Comparison of ENCODE assay signal across 8 mouse cellular contexts in genomic region chr9:78447606-78447972, GRCm38 (mm10). TPM values are rescaled to one million over a fixed set of nuclear protein-coding genes. Genes with fewer than 3 reads are reported as not detected.
DNase-seq lines count a peak whose midpoint lies in the region; ATAC-seq lines count a peak whose summit lies in the region.

No protein-coding gene starts in this region.

- peak; percentile 7; the same call in 1 of the 2 replicates for ATAC-seq in lung, embryonic 16.5 days (ENCODE audit: low read depth)
- peak; percentile 50 for ATAC-seq in forebrain, embryonic 11.5 days (replicated peaks; ENCODE audit: low FRiP score)
- no peak for ATAC-seq in liver, embryonic 11.5 days (replicated peaks; ENCODE audit: low FRiP score)
- ATAC-seq in stomach, embryonic 14.5 days (ENCODE audit: insufficient number of reproducible peaks, insufficient read depth, low FRiP score, low read depth), result peak; percentile 29; the same call in 1 of the 2 replicates

- WGBS in lung, embryonic 16.5 days, result 27% methylated on average over 9 of the region's 9 CpGs
- WGBS in forebrain, embryonic 11.5 days, result 29% methylated on average over 9 of the region's 9 CpGs
- 30% methylated on average over 9 of the region's 9 CpGs for WGBS in liver, embryonic 11.5 days
- 29% methylated on average over 9 of the region's 9 CpGs for WGBS in stomach, embryonic 14.5 days

- H3K4me3 ChIP-seq in lung, embryonic 16.5 days (ENCODE audit: low read length), result peak overlapping the region; percentile 81
- H3K4me3 ChIP-seq in forebrain, embryonic 11.5 days (ENCODE audit: low read depth, low read length), result peak overlapping the region; percentile 97
- H3K4me3 ChIP-seq in liver, embryonic 11.5 days (ENCODE audit: low read depth, low read length), result peak overlapping the region; percentile 99
- H3K4me3 ChIP-seq in stomach, embryonic 14.5 days (ENCODE audit: low read depth, low read length), result peak overlapping the region; percentile 89

- H3K36me3 ChIP-seq in lung, embryonic 16.5 days (ENCODE audit: control insufficient read depth, insufficient read depth, low read length), result peaks cover 4% of the 10 kb centered on the region; the same call in 1 of the 2 replicates
- peaks cover 4% of the 10 kb centered on the region; the same call in 1 of the 2 replicates for H3K36me3 ChIP-seq in forebrain, embryonic 11.5 days (ENCODE audit: control insufficient read depth, insufficient read depth, low read length)
- peaks cover 2% of the 10 kb centered on the region; the same call in 1 of the 2 replicates for H3K36me3 ChIP-seq in liver, embryonic 11.5 days (ENCODE audit: control insufficient read depth, insufficient read depth, low read length)
- H3K36me3 ChIP-seq in stomach, embryonic 14.5 days (ENCODE audit: control insufficient read depth, insufficient read depth, low read length), result peaks cover 7% of the 10 kb centered on the region

- H3K4me1 ChIP-seq in lung, embryonic 16.5 days (replicated peaks; ENCODE audit: control insufficient read depth, insufficient read depth, low read length), result peaks cover 15% of the 10 kb centered on the region
- peaks cover 5% of the 10 kb centered on the region for H3K4me1 ChIP-seq in forebrain, embryonic 11.5 days (replicated peaks; ENCODE audit: control insufficient read depth, insufficient read depth, low read length)
- H3K4me1 ChIP-seq in liver, embryonic 11.5 days (replicated peaks; ENCODE audit: control insufficient read depth, insufficient read depth, low read length), result peaks cover 16% of the 10 kb centered on the region
- H3K4me1 ChIP-seq in stomach, embryonic 14.5 days (ENCODE audit: control insufficient read depth, insufficient read depth, low read length), result peaks cover 6% of the 10 kb centered on the region

- peak overlapping the region; percentile 87 for H3K9ac ChIP-seq in lung, embryonic 16.5 days (ENCODE audit: low read length)
- peak overlapping the region; percentile 95 for H3K9ac ChIP-seq in forebrain, embryonic 11.5 days (ENCODE audit: low read length)
- H3K9ac ChIP-seq in liver, embryonic 11.5 days (ENCODE audit: low read depth, low read length), result peak overlapping the region; percentile 97
- peak overlapping the region; percentile 75 for H3K9ac ChIP-seq in stomach, embryonic 14.5 days (replicated peaks; ENCODE audit: low read depth, low read length)

- peak overlapping the region; percentile 61 for H3K4me2 ChIP-seq in lung, embryonic 16.5 days (ENCODE audit: low read depth, low read length)
- H3K4me2 ChIP-seq in forebrain, embryonic 11.5 days (ENCODE audit: low read depth, low read length, severe bottlenecking), result peak overlapping the region; percentile 73
- peak overlapping the region; percentile 90 for H3K4me2 ChIP-seq in liver, embryonic 11.5 days
- H3K4me2 ChIP-seq in stomach, embryonic 14.5 days (replicated peaks; ENCODE audit: low read depth, low read length), result peak overlapping the region; percentile 64

- no peaks in the 10 kb centered on the region for H3K9me3 ChIP-seq in lung, embryonic 16.5 days (ENCODE audit: control insufficient read depth, low read length)
- no peaks in the 10 kb centered on the region for H3K9me3 ChIP-seq in forebrain, embryonic 11.5 days (ENCODE audit: control insufficient read depth, low read length)
- no peaks in the 10 kb centered on the region for H3K9me3 ChIP-seq in liver, embryonic 11.5 days (ENCODE audit: control insufficient read depth, low read length)
- H3K9me3 ChIP-seq in stomach, embryonic 14.5 days (ENCODE audit: control insufficient read depth, low read depth, low read length), result no peaks in the 10 kb centered on the region

- H3K27ac ChIP-seq in lung, embryonic 16.5 days (ENCODE audit: low read length), result no peak overlapping the region
- H3K27ac ChIP-seq in forebrain, embryonic 11.5 days (ENCODE audit: low read depth, low read length), result no peak overlapping the region; the same call in 1 of the 2 replicates
- H3K27ac ChIP-seq in liver, embryonic 11.5 days (ENCODE audit: low read depth, low read length), result no peak overlapping the region; the same call in 1 of the 2 replicates
- H3K27ac ChIP-seq in stomach, embryonic 14.5 days (ENCODE audit: low read length), result no peak overlapping the region; the same call in 1 of the 2 replicates

- no peak for DNase-seq in lung, postnatal 10 days
- no peak for DNase-seq in forebrain, embryonic 11.5 days (ENCODE audit: low spot score)
- no peak for DNase-seq in liver, embryonic 11.5 days (ENCODE audit: low spot score)
- no peak for DNase-seq in right cerebral cortex, adult 18-20 months
- no peak for DNase-seq in retina, embryonic 14.5 days (ENCODE audit: low spot score)
- no peak for DNase-seq in natural killer cell, adult 2 months (ENCODE audit: low spot score in 2 of 2)

- peaks cover 18% of the 10 kb centered on the region for H3K27me3 ChIP-seq in lung, embryonic 16.5 days (ENCODE audit: control insufficient read depth, insufficient read depth, low read depth, low read length)
- H3K27me3 ChIP-seq in forebrain, embryonic 11.5 days (ENCODE audit: control insufficient read depth, insufficient read depth, low read length), result peaks cover 26% of the 10 kb centered on the region
- H3K27me3 ChIP-seq in liver, embryonic 11.5 days (replicated peaks; ENCODE audit: control insufficient read depth, insufficient read depth, low read length), result peaks cover 35% of the 10 kb centered on the region
- H3K27me3 ChIP-seq in stomach, embryonic 14.5 days (ENCODE audit: control insufficient read depth, insufficient read depth, low read length), result 0 out of 2 replicates have a peak, but pooled peaks cover 7% of the 10 kb centered on the region

RNA-seq across cellular contexts. Expression of gene Mto1, which starts 0.4 kb away (rescaled TPM):
- polyA plus RNA-seq in lung, embryonic 16.5 days (2015; fragmentation: Nextera tagmentation; extraction: Ambion mirVana), result 22.5 and 22.8 TPM in 2 replicates
- polyA plus RNA-seq in forebrain, embryonic 11.5 days (2014; fragmentation: Nextera tagmentation; extraction: Ambion mirVana), result 28.0 and 30.6 TPM in 2 replicates
- polyA plus RNA-seq in liver, embryonic 11.5 days (2014; fragmentation: Nextera tagmentation; extraction: Ambion mirVana), result 43.0 and 44.4 TPM in 2 replicates
- polyA plus RNA-seq in stomach, embryonic 14.5 days (2014; fragmentation: Nextera tagmentation; extraction: Ambion mirVana), result 24.6 and 27.1 TPM in 2 replicates

RNA-seq across cellular contexts. Expression of gene Gm17324, which starts 1.0 kb away (rescaled TPM):
- polyA plus RNA-seq in lung, embryonic 16.5 days (2015; fragmentation: Nextera tagmentation; extraction: Ambion mirVana), result 1.0 and 1.3 TPM in 2 replicates
- 0.72 and 0.80 TPM in 2 replicates for polyA plus RNA-seq in forebrain, embryonic 11.5 days (2014; fragmentation: Nextera tagmentation; extraction: Ambion mirVana)
- 0.96 and 1.2 TPM in 2 replicates for polyA plus RNA-seq in liver, embryonic 11.5 days (2014; fragmentation: Nextera tagmentation; extraction: Ambion mirVana)
- polyA plus RNA-seq in stomach, embryonic 14.5 days (2014; fragmentation: Nextera tagmentation; extraction: Ambion mirVana), result 0.80 and 0.90 TPM in 2 replicates

RNA-seq across cellular contexts. Expression of gene Cgas, which starts 4.6 kb away (rescaled TPM):
- 1.9 and 2.7 TPM in 2 replicates for polyA plus RNA-seq in lung, embryonic 16.5 days (2015; fragmentation: Nextera tagmentation; extraction: Ambion mirVana)
- polyA plus RNA-seq in forebrain, embryonic 11.5 days (2014; fragmentation: Nextera tagmentation; extraction: Ambion mirVana), result 0.39 and 0.44 TPM in 2 replicates
- polyA plus RNA-seq in liver, embryonic 11.5 days (2014; fragmentation: Nextera tagmentation; extraction: Ambion mirVana), result 0.85 and 1.3 TPM in 2 replicates
- 2.7 and 3.3 TPM in 2 replicates for polyA plus RNA-seq in stomach, embryonic 14.5 days (2014; fragmentation: Nextera tagmentation; extraction: Ambion mirVana)

RNA-seq across cellular contexts. Expression of gene Eef1a1, which starts 41.4 kb away (rescaled TPM):
- polyA plus RNA-seq in lung, embryonic 16.5 days (2015; fragmentation: Nextera tagmentation; extraction: Ambion mirVana), result 4,476 and 4,740 TPM in 2 replicates
- polyA plus RNA-seq in forebrain, embryonic 11.5 days (2014; fragmentation: Nextera tagmentation; extraction: Ambion mirVana), result 4,522 and 4,661 TPM in 2 replicates
- polyA plus RNA-seq in liver, embryonic 11.5 days (2014; fragmentation: Nextera tagmentation; extraction: Ambion mirVana), result 4,536 and 4,551 TPM in 2 replicates
- 5,753 and 5,798 TPM in 2 replicates for polyA plus RNA-seq in stomach, embryonic 14.5 days (2014; fragmentation: Nextera tagmentation; extraction: Ambion mirVana)

RNA-seq across cellular contexts. Expression of gene Ddx43, which starts 52.0 kb away (rescaled TPM):
- 0.11 and 0.13 TPM in 2 replicates for polyA plus RNA-seq in lung, embryonic 16.5 days (2015; fragmentation: Nextera tagmentation; extraction: Ambion mirVana)
- polyA plus RNA-seq in forebrain, embryonic 11.5 days (2014; fragmentation: Nextera tagmentation; extraction: Ambion mirVana), result 0.28 and 0.49 TPM in 2 replicates
- 0.19 and 0.21 TPM in 2 replicates for polyA plus RNA-seq in liver, embryonic 11.5 days (2014; fragmentation: Nextera tagmentation; extraction: Ambion mirVana)
- polyA plus RNA-seq in stomach, embryonic 14.5 days (2014; fragmentation: Nextera tagmentation; extraction: Ambion mirVana), result 0.29 and 0.51 TPM in 2 replicates
